13 mouse cellular contexts compared by ENCODE assay signal in genomic region chr13:28693078-28693477, GRCm38 (mm10).
DNase-seq lines count a peak whose midpoint lies in the region; ATAC-seq lines count a peak whose summit lies in the region.
"Had no signal": no experiment of that assay in that cellular context is flagged by ENCODE, and none has a peak within 500 bp of the region (broad histone marks: within the 10 kb centered on the region; RNA-seq: fewer than 3 reads in every experiment).

No protein-coding gene starts in this region.

- H3K9ac ChIP-seq in kidney, embryonic 16.5 days (replicated peaks; ENCODE audit: low read length): no peak overlapping the region
- no peak overlapping the region for H3K9ac ChIP-seq in intestine, embryonic 16.5 days (ENCODE audit: low read depth, low read length)
- H3K9ac ChIP-seq: heart, embryonic 12.5 days had no signal

- ATAC-seq in kidney, embryonic 16.5 days (ENCODE audit: low FRiP score, low TSS enrichment): no peak
- ATAC-seq in intestine, embryonic 16.5 days: no peak

- peak overlapping the region; percentile 18; the same call in 1 of the 2 replicates for H3K27ac ChIP-seq in kidney, embryonic 16.5 days (ENCODE audit: low read length)
- H3K27ac ChIP-seq in intestine, embryonic 16.5 days (ENCODE audit: low read length): no peak overlapping the region
- H3K27ac ChIP-seq: macrophage had no signal

- DNase-seq in kidney, adult 8-10 months: no peak
- peak; percentile 43 for DNase-seq in CD4-positive, CD25-positive, alpha-beta regulatory T cell, adult 2 months (ENCODE audit: low read depth, low spot score)
- DNase-seq in R1 (ENCODE audit: low read depth, low spot score): peak; percentile 30
- peak; percentile 19 to 44 for DNase-seq in thymus, adult 18-20 months
- no peak for DNase-seq in adrenal gland, postnatal 4 days (ENCODE audit: low spot score in 2 of 2)
- DNase-seq: adrenal gland, postnatal 14 days; cerebellum, postnatal 10 days; gastrocnemius, postnatal 14 days; kidney, adult 11 months had no signal

- no peak overlapping the region for H3K4me2 ChIP-seq in kidney, embryonic 16.5 days (replicated peaks; ENCODE audit: low read depth, low read length)
- H3K4me2 ChIP-seq in intestine, embryonic 16.5 days (ENCODE audit: low read depth, low read length): no peak overlapping the region
- H3K4me2 ChIP-seq: heart, embryonic 12.5 days had no signal

- WGBS in kidney, embryonic 16.5 days: 61% methylated on average over 4 of the region's 4 CpGs
- 48% methylated on average over 4 of the region's 4 CpGs for WGBS in intestine, embryonic 16.5 days

- H3K27me3 ChIP-seq in kidney, embryonic 16.5 days (ENCODE audit: insufficient read depth, low read length): no peaks in the 10 kb centered on the region
- no peaks in the 10 kb centered on the region for H3K27me3 ChIP-seq in intestine, embryonic 16.5 days (replicated peaks; ENCODE audit: control insufficient read depth, insufficient read depth, low read length)
- H3K27me3 ChIP-seq: heart, embryonic 12.5 days had no signal

- H3K9me3 ChIP-seq in kidney, embryonic 16.5 days (ENCODE audit: low read length): no peaks in the 10 kb centered on the region
- no peaks in the 10 kb centered on the region for H3K9me3 ChIP-seq in intestine, embryonic 16.5 days (ENCODE audit: control insufficient read depth, low read length)
- H3K9me3 ChIP-seq: heart, embryonic 12.5 days had no signal

- H3K4me3 ChIP-seq in kidney, embryonic 16.5 days (ENCODE audit: low read length): no peak overlapping the region
- no peak overlapping the region for H3K4me3 ChIP-seq in intestine, embryonic 16.5 days (ENCODE audit: low read length)
- H3K4me3 ChIP-seq: heart, embryonic 12.5 days had no signal

- H3K36me3 ChIP-seq in kidney, embryonic 16.5 days (ENCODE audit: insufficient read depth, low read length): no peaks in the 10 kb centered on the region
- no peaks in the 10 kb centered on the region for H3K36me3 ChIP-seq in intestine, embryonic 16.5 days (ENCODE audit: control insufficient read depth, insufficient read depth, low read length)
- H3K36me3 ChIP-seq: heart, embryonic 12.5 days had no signal

- peaks cover 46% of the 10 kb centered on the region for H3K4me1 ChIP-seq in kidney, embryonic 16.5 days (ENCODE audit: insufficient read depth, low read length)
- no peaks in the 10 kb centered on the region for H3K4me1 ChIP-seq in intestine, embryonic 16.5 days (ENCODE audit: control insufficient read depth, insufficient read depth, low read length)

Comparison
In these comparisons a context has a peak if more than half of its experiments do, and no peak if none do; other contexts are left out.
1. DNase-seq: peak in CD4-positive, CD25-positive, alpha-beta regulatory T cell, adult 2 months (single experiment), R1 (single experiment) and thymus, adult 18-20 months (2 of 2); none in kidney, adult 8-10 months (0 of 2) and adrenal gland, postnatal 4 days (0 of 2).